Mouse (Mus musculus): ENCODE data around the gene Gm12355. TPM values are rescaled to one million over a fixed set of nuclear protein-coding genes. Genes with fewer than 3 reads are reported as not detected.

Gm12355 gene
- polyA plus RNA-seq, 1 experiment from 2014 or later: 0.70 TPM

- Histone ChIP-seq H3K27me3 (replicated peaks; ENCODE audit: insufficient read depth, low read length) (no peaks in the 10 kb centered on the region), H3K36me3 (ENCODE audit: insufficient read depth, low read length) (no peaks in the 10 kb centered on the region), H3K27ac (ENCODE audit: low read length) (no peak within 1 kb of the TSS), H3K9me3 (ENCODE audit: low read length) (no peaks in the 10 kb centered on the region), H3K4me3 (ENCODE audit: low read depth, low read length) (no peak within 1 kb of the TSS), H3K4me2 (replicated peaks; ENCODE audit: low read depth, low read length) (no peak within 1 kb of the TSS), H3K9ac (replicated peaks; ENCODE audit: low read depth) (no peak within 1 kb of the TSS), H3K4me1 (ENCODE audit: insufficient read depth, low read depth, low read length) (0 out of 2 replicates have a peak, but pooled peaks cover 2% of the 10 kb centered on the region)
- no peak for TF ChIP-seq EP300 (IDR thresholded peaks at IDR 0.05)
- no peak for TF ChIP-seq CTCF (IDR thresholded peaks at IDR 0.05)
- no peak for ATAC-seq
- no peak for DNase-seq (ENCODE audit: low spot score)
- WGBS: 63% methylated on average over 8 of the region's 8 CpGs
Observed at GRCm38 (mm10) chr11:98597991-98598390, 27.5 kb downstream of the Gm12355 start, which contains the start of gene Lrrc3c. Gene Lrrc3c, plus strand, starts transcription at chr11:98598291.

- H3K36me3 ChIP-seq (ENCODE audit: insufficient read depth, low read length): no peaks in the 10 kb centered on the region
- peak; percentile 89 for DNase-seq (ENCODE audit: low spot score)
- H3K9ac ChIP-seq (replicated peaks; ENCODE audit: low read depth): no peak overlapping the region
- no peaks in the 10 kb centered on the region for H3K9me3 ChIP-seq (ENCODE audit: low read length)
- TF ChIP-seq EP300 (IDR thresholded peaks at IDR 0.05) (no peak), CTCF (IDR thresholded peaks at IDR 0.05) (peak; percentile 86)
- H3K4me2 ChIP-seq (replicated peaks; ENCODE audit: low read depth, low read length): no peak overlapping the region
- H3K4me1 ChIP-seq (ENCODE audit: insufficient read depth, low read depth, low read length): 0 out of 2 replicates have a peak, but pooled peaks cover 2% of the 10 kb centered on the region
- peak; percentile 67 for ATAC-seq
- H3K4me3 ChIP-seq (ENCODE audit: low read depth, low read length): no peak overlapping the region
- no peaks in the 10 kb centered on the region for H3K27me3 ChIP-seq (replicated peaks; ENCODE audit: insufficient read depth, low read length)
- 39% methylated on average over 6 of the region's 6 CpGs for WGBS
- H3K27ac ChIP-seq (ENCODE audit: low read length): no peak overlapping the region
Observed at GRCm38 (mm10) chr11:98597363-98597762, 28.1 kb downstream of the Gm12355 start.

DNA sequence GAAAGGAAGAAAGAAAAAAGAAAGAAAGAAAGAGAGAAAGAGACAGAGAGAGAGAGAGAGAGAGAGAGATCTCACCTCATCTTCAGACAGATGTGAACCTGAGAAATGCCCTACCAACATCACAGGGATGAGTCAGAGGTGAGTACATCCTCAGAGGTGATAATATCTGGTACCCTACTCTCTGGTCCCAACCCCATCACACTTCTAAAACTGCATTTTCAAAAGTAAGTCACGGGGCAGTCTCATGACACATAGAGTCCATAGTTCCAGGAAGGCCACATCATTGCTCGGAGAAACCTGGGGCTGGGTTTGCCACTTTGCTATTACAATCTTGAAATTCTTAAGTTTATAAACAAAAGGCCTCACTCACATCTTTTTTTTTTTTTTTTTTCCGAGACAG is 29.5 kb downstream of the Gm12355 start:
- no peak overlapping the region for H3K4me3 ChIP-seq (ENCODE audit: low read depth, low read length)
- H3K27me3 ChIP-seq (replicated peaks; ENCODE audit: insufficient read depth, low read length): no peaks in the 10 kb centered on the region
- H3K4me1 ChIP-seq (ENCODE audit: insufficient read depth, low read depth, low read length): no peaks in the 10 kb centered on the region
- no peak for TF ChIP-seq EP300 (IDR thresholded peaks at IDR 0.05)
- no peak overlapping the region for H3K27ac ChIP-seq (ENCODE audit: low read length)
- no peaks in the 10 kb centered on the region for H3K36me3 ChIP-seq (ENCODE audit: insufficient read depth, low read length)
- ATAC-seq: no peak
- H3K4me2 ChIP-seq (replicated peaks; ENCODE audit: low read depth, low read length): no peak overlapping the region
- H3K9ac ChIP-seq (replicated peaks; ENCODE audit: low read depth): no peak overlapping the region
- 77% methylated on average over 3 of the region's 3 CpGs for WGBS
- no peak for DNase-seq (ENCODE audit: low spot score)
- H3K9me3 ChIP-seq (ENCODE audit: low read length): no peaks in the 10 kb centered on the region

GRCm38 (mm10) chr11:98595473-98595872 is 30.0 kb downstream of the Gm12355 start:
- DNase-seq (ENCODE audit: low spot score): no peak
- TF ChIP-seq CTCF (IDR thresholded peaks at IDR 0.05) (no peak), EP300 (IDR thresholded peaks at IDR 0.05) (no peak)
- Histone ChIP-seq H3K36me3 (ENCODE audit: insufficient read depth, low read length) (no peaks in the 10 kb centered on the region), H3K4me1 (ENCODE audit: insufficient read depth, low read depth, low read length) (no peaks in the 10 kb centered on the region), H3K4me2 (replicated peaks; ENCODE audit: low read depth, low read length) (no peak overlapping the region), H3K27ac (ENCODE audit: low read length) (no peak overlapping the region), H3K9me3 (ENCODE audit: low read length) (no peaks in the 10 kb centered on the region), H3K27me3 (replicated peaks; ENCODE audit: insufficient read depth, low read length) (no peaks in the 10 kb centered on the region), H3K4me3 (ENCODE audit: low read depth, low read length) (no peak overlapping the region), H3K9ac (replicated peaks; ENCODE audit: low read depth) (no peak overlapping the region)
- ATAC-seq: no peak
- 60% methylated on average over 10 of the region's 10 CpGs for WGBS

- Histone ChIP-seq H3K4me2 (replicated peaks; ENCODE audit: low read depth, low read length) (no peak overlapping the region), H3K27ac (ENCODE audit: low read length) (no peak overlapping the region), H3K9ac (replicated peaks; ENCODE audit: low read depth) (no peak overlapping the region), H3K27me3 (replicated peaks; ENCODE audit: insufficient read depth, low read length) (no peaks in the 10 kb centered on the region), H3K4me3 (ENCODE audit: low read depth, low read length) (no peak overlapping the region), H3K4me1 (ENCODE audit: insufficient read depth, low read depth, low read length) (no peaks in the 10 kb centered on the region), H3K36me3 (ENCODE audit: insufficient read depth, low read length) (no peaks in the 10 kb centered on the region), H3K9me3 (ENCODE audit: low read length) (no peaks in the 10 kb centered on the region)
- TF ChIP-seq EP300 (IDR thresholded peaks at IDR 0.05) (no peak), CTCF (IDR thresholded peaks at IDR 0.05) (no peak)
- DNase-seq (ENCODE audit: low spot score): no peak
- 65% methylated on average over 6 of the region's 6 CpGs for WGBS
- no peak for ATAC-seq
Observed at GRCm38 (mm10) chr11:98595021-98595420, 30.4 kb downstream of the Gm12355 start.

GRCm38 (mm10) chr11:98590548-98591445 is 34.7 kb downstream of the Gm12355 start:
- Histone ChIP-seq H3K4me3 (ENCODE audit: low read depth, low read length) (no peak overlapping the region), H3K27ac (ENCODE audit: low read length) (no peak overlapping the region), H3K4me1 (ENCODE audit: insufficient read depth, low read depth, low read length) (peaks cover 8% of the 10 kb centered on the region; the same call in 1 of the 2 replicates), H3K9ac (replicated peaks; ENCODE audit: low read depth) (no peak overlapping the region), H3K9me3 (ENCODE audit: low read length) (no peaks in the 10 kb centered on the region), H3K27me3 (replicated peaks; ENCODE audit: insufficient read depth, low read length) (no peaks in the 10 kb centered on the region), H3K36me3 (ENCODE audit: insufficient read depth, low read length) (no peaks in the 10 kb centered on the region), H3K4me2 (replicated peaks; ENCODE audit: low read depth, low read length) (no peak overlapping the region)
- WGBS: 68% methylated on average over 19 of the region's 19 CpGs
- ATAC-seq (no peak), DNase-seq (ENCODE audit: low spot score) (no peak)
- no peak for TF ChIP-seq EP300 (IDR thresholded peaks at IDR 0.05)
- no peak for TF ChIP-seq CTCF (IDR thresholded peaks at IDR 0.05)
